Mouse (Mus musculus) kidney, adult 11 months (tissue): ENCODE results near the gene Cd96.

Source experiments
- DNase-seq: peaks from one replicate; pipeline ENCODE4 v3.0.0; 2022

Cd96 gene

DNA sequence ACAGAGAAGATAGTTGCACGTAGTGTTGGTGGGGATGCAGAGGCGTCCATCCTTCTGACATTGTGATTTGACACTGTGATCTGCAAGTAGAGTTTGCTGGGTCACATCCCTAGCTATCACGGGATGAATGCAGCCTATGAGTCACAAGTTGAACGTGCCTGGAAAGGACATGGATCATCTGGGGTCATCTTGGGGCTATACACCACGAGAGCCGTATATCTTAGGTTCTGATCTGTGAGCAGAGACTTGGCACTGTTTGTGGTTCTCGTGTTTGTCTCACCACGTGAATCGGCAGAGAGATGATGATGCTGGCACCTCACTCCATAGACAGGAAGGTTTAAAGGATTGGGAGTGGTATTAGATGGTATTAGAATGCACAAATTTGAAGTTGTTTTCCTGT is 86.2 kb downstream of the Cd96 start:
- DNase-seq, result no peak

DNA sequence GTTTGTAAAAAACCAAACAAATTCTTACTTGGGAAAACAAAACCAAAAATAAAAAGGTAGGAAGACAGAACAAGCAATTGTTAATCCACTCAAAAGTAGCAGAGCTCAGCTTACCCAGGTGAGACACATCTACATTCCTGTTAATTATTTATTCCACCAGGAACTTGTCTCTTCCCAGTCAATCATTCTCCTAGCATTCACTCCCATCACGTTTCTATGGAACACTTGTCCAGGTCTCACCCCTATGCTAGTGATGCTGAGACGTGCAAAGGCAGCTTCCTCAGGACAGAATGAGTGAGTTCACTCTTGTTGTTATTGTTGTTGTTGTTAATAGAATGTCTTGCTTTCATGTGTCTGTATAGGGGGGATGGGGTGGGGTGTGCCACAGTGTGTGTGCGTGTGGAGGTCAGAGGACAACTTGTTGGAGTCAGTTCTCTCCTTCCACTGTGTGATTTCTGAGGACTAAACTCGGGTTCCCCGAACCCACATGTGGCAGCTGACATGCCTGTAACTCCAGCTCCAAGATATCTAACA is 97.0 kb downstream of the Cd96 start:
- DNase-seq, result no peak

DNA sequence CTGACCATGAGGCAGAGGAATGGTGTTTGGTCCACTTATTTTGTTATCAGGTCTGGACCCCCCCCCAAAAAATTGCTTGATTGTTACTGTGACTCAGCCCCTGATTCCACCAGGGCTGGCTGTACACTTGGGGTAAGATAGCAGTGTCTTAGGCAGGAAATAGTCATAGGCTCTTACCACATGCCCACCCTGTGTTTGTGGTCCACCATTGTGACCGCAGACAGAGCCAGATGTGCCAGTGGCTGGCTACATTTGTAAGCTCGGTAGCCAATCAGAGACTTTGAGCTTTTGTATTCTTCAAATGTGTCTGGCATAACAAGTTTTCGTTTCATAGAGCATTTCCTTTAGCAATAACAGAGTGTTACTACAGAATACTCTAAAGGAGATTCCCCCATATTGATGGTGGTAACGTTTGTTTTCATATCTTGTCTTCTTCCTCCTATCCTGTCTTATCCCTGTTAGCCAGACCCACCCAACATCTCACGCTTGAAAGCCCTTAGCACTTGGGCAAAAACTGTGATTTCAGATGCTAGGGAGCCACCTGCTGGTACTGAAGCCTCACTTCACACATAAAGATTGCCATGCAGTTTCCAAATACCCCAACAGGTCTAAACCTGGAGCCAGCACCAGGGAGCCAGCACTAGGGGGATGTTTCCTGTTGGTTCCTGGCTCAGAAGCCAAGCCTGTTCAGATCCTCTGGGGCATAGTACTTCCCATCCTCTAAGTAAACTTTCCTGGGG is 97.7 kb downstream of the Cd96 start:
- peak; percentile 45 for DNase-seq

DNA sequence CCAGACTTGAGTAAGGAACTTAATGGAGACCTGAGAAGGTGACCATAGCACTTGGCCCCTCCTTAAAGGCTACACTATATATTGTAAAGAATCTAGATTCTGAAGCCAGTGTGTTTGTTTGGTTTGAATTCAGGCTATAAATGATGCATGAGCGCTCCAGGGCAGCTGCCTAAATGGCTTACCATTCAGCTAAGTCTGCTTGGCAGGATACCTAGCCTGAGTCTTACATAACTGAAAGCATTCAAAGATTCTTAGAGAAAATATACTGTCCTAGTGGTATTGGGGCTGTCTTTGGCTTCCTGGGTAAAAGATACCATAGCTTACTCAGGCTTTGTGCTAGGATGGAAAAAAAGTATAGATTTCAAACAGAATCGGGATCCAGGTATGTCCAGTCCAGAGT is 98.7 kb downstream of the Cd96 start:
- peak; percentile 41 for DNase-seq

DNA sequence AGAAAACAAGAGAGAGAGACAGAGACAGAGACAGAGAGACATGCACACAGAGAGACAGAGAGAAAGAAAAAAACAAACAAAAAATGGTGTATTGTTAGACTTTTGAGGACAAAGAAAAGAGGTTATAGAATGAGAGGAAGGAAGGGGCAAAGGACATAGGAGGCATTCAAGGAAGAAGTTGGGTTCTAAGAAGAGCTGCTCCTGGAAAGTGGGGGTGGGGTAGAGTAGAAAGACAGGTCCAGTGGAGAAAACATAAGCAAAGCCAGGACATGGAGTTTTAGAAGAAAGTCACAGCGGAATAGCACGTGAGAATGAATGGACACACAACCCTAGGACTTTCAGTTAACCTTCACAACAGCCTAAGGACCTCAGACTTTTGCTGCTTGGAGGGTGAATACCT is 99.7 kb downstream of the Cd96 start:
- DNase-seq, result no peak

DNA sequence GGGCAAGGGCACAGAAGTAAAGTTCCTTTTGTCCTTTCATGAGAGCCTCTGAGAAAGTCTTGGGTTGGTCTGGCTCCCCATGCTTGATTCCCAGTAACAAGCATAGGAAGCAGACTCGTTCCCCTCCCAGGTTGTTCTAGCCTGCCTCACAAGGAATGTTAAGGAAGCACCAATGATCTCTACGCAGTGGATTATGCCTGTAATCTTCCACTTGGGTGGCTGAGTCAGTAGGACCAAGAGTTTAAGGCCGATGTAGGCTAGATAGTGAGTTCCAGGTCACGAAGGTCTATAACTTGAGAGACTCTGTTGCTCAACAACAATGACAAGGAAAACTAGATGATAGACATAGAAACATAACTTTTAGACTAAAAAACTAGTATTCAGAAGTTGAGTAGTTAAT is 100.3 kb downstream of the Cd96 start:
- no peak for DNase-seq

DNA sequence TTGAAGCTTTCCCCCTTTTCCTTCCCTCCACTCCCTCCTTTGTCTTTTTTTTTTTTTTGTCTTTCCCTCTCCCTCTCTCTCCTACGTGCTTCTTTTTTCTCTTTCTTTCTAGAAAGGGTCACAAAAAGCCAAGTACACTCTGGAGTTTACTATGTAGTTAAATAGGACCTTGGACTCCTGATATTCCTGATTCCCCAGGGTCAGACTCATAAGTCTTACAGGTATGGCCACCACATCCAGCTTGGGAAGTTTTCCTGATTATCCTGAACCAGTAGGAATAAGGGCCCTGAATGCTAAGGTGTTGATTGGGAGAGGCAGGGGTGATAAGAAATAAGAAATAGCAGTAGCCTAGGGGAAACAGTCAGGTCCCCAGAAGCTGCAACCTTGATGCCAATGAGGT is 100.7 kb downstream of the Cd96 start:
- no peak for DNase-seq

DNA sequence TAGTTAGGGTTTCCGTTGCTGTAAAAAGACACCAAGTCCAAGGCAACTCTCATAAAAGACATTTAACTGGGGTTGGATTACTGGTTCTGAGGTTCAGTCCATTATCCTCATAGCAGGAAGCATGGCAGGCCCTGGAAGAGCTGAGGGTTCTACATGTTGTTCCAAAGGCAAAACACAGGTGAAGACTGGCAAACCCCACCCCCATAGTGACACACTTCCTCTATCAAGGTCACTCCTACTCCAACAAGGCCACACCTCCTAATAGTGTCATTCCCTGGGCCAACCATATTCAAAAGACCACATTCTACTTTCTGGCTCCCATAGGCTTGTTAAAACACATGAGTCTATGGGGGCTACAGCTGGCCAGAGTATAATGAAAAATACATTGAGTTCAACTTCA is 108.4 kb downstream of the Cd96 start:
- DNase-seq, result no peak

DNA sequence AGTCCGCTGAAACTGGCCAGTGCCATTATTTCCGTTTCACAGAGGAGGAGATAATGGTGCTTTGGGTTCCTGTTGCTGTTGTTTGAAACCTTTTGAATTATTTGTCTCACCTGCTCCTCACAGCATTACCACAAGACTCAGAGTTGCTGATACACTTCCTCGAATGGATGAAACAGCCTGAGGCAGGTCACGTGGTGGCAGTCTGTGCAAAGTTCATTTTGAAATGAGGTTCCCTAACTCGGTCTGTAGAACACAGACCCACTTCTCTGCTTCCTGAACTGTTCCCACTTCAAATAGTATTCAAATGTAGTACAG is 109.2 kb downstream of the Cd96 start:
- peak; percentile 75 for DNase-seq

DNA sequence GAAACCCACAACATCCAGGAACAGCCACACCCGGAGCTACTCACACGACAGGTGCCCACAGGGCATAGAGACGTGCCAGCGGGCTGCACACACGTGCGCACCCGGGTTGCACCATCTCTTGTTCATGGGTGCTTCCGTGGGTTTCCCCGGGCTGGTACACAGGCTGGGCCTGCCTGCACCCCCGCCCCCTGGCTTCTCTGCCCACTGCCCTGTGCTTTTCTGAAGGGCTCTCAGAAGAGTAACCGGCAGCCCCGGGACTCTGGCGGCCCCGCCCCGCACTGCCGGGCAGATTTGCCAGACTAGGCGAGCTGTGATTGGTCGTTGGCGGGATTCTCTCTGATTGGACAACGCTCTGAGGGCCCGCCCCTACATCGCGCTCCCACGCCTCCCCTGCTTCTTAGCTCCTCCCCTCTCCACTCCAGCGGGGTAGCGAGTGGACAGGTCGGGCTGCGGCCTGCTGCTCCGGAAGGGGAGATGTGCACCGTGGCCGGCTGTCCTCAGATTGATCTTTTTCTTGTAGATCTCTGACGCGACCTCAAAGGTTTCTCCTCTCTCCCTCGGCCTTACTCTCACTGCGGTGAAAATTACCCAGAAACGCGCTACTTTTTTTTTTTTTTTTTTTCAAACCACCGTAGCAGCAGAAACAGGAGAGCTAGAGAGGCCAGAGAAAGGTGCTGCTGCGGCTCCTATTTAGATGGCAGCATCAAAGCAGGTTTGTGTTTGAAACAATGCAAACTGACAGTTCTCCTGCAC is 109.7 kb downstream of the Cd96 start, which contains the start of gene Plcxd2:
Gene Plcxd2 (minus strand): TSS at position 66 of the 753 bp plus-strand sequence.
- DNase-seq, result peak; percentile 95

DNA sequence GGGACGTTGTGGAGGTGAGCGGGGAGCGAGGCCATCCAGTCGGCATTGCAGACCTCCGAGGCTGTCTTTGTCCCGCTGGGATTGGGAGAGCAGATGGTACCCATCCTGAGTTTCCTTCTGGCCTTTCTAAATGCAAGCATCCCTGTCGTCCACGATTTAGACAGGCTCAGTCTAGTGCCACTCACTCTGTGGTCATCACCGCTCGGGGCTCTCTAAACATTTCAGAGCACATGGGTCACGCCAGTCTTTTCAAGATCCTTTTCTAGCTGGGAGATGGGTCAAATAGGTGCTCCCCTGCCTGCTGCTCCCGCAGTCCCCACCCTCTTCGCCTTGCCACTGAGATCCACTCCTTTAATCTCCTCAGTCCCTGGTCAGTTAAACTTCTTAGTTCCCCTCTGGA is 110.3 kb downstream of the Cd96 start:
- no peak for DNase-seq

DNA sequence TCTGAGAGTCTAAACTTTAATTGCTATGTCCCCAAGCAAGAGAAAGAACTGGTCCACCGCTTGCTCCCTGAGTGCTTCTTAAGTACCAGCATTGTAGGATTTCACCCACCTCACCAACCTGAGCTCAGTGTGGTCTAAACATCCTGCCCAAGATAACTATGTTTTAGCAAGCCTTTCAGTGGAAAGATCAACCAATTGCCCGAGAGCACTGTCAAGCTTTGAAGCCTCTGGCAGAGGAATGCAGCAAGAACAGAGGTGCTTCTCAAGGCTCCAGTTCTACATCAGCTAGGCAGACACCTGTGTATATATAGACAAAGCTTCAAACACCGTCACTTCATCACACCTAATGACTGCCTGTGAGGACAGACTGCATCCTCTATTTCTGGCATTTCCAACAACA is 111.3 kb downstream of the Cd96 start:
- DNase-seq, result no peak

DNA sequence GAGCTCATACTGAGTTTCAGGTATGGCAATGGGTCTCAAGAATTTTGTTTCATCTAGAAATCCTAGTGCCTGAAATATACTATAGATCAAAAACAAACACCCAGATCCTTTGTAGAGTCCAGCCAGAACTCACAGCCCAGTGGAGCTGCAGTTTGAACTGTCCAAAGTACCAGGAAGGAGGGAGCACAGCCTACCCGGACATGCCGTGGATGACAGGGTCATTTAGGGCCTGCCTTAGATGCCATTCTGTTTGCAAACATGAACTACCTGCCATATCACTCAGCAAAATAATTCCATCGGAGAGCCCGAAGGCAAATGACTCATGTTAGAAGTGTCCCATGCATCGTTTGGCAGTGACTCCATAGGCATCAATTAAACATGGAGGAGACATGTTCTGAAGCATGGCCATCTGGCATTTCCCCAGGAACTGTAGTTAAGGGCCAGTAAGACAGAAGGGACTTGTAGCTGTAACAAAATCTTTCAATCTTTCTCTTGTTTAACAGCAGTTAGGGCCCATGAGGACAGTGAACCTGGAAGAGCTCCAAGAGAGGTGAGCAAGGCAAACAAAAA is 111.9 kb downstream of the Cd96 start:
- DNase-seq, result peak; percentile 23

DNA sequence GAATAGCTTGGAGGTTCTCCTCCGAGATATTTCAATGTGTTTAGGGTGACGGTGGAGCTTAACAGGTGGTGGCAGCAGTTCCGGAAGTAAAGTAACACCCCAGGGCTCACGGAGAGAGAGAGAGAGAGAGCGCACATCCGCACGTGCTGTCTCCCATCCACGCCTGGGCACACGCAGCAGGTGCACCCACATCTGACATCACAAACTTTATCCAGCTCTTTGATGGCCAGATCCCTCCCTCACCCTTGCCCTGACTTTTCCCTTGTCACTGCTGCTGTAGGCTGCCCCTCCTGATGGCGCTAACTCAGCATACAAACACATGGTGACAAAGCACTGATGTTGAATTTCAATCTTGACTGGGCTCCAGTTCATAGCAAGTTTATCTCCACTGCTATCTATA is 113.8 kb downstream of the Cd96 start:
- no peak for DNase-seq

DNA sequence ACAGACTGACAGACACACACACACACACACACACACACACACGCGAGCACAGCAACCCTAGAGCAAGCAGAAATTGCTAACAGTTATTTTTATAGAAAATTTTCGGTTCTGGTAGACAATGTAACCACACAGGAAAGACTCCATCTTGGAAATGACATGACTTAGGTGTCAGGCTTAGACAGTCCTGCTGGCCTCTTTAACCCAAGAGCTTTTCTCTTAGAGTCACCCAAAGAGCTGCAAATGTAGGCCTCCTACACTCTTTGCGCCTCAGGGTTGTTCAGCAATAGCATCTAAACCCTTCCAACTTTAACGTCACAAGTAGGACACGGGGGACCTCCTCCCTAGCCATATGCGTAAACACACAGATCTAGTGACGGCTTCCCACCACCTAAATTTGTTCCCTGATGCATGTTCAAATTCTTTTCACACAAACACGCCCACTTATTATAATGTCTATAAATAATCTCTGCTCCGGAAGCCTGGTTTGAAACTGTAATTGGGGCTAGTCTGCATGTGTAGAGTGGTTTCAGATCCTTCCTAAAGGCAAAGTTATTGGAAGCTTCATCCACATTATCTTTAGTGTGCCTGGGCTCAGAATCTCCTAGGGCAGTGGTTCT is 118.4 kb downstream of the Cd96 start:
- no peak for DNase-seq

DNA sequence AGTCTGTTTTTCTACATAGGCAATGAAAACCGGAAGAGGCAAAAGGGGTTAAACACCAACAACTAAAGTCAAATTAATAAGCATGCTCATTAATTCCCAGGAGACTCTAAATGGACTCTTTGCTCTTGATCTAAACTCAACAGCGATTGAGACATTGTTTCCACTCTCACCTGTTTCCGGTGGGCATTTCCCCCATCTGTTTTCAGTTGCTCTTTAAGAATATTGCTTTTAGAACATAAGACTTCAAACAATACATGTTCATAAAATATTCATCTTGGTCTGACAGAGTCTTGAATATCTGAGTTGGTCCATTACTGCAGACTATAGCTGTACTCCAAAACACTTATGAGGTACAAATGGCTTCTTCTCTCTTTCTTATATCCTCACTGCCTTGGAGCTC is 119.1 kb downstream of the Cd96 start:
- no peak for DNase-seq

DNA sequence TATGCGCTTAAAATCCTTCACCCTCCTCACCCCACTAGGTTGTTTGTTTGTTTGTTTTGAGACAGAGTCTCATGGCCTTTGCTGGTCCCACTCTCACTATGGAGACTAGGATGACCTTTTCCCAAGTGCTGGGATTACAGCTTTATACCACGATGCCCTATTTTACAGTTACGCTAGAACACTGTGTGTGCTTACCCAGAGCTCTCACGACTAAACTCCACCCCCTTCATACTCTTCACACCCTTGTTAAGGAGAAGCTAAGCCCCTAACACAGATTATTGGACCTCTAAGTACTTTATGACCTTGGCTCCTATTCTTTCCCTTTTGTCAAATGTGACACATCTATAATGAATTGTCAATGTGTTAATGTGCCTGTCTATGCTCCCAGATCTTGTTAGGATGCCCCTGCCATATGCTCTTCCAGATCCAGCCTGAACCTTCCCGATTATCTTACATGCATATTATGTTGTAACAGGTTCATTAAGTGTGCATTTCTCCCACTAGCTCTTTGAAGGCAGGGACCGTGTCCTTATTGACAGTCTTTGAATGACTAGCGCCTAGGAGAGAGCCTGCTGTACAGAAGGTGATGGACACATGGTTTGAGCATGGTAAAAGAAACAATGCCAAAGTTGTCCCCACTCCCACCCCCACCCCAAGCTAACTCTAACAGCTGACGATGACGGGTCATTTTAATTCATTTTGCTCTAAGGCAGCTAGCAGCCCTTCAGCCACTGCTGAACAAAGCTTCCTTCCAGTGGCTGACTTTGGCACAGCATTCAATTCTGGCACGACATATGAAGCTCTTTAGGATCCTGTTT is 120.5 kb downstream of the Cd96 start:
- no peak for DNase-seq

DNA sequence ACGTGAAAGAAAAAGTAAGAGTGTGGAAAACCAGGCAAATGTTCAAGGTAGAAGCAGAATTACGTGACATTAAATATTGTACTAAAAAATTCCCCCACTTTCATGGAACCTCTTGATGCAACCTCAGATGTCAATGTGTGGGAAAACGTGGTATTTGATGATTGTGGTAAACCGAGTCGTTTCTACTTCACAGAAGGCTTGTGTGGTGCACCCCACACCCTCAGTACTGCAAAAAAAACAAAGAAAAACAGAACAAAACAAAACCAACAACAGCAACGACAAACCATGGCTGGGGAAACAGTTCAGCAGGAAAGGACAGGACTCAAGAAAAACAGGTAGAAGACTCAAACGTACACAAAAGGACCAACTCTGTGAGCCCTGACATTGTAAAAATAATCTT is 121.8 kb downstream of the Cd96 start:
- no peak for DNase-seq

DNA sequence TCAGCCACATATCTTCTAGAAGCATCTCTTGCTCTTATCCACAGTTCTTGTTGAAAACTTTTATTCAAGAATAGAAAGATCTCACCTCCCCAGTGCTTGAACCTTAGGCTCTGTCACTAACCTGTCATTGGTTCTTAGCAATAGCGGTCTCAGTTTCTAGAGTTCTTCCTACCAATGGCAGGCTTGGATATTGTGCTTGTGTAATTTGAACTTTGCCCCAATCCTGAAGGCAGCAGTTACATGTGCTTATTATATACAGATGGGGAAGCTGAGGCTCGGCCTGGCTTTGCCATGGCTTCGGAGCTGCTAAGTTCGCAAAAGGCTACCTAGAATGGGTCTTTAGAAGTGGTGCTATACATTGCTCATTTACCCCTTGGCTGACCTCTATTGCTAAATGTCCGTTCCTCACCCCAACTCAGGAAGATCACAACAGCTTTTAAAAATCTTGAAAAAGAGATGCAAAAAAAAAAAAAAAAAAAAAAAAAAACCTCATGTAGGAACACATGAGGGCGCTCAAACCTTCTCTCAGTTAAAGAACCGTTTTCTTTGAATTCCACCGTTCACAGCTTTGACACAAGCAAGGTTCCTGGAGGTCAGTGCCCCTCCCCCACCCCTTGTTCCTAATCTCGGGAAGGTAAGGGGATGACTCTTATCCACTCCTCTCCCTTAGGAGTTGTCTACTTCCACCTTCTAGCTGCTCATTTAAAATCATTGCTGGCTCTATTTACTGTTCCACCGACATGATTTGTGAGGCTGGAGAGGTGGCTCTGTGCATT is 129.0 kb downstream of the Cd96 start:
- no peak for DNase-seq

DNA sequence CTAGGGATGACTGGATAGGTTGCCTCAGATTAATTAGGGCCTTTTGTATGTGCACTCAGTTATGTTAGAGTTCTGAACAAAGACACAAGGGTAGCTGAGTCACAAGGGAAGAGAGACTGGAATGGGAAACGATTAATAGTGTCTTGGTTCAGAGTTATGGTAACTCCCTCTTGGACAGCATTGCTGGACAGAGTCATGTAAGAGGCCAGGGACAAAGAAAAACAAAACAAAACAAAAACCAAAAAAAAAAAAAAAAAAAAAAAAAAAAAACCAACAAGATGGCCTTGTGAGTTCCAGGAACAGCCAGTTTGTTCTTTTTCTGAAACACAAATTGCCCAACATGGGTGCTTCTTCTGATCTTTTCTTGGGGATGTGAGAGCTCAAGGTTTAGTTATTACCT is 133.8 kb downstream of the Cd96 start:
- no peak for DNase-seq
